Mouse (Mus musculus) midbrain, embryonic 13.5 days (tissue): ENCODE data around the gene Cdc42ep5. TPM values are rescaled to one million over a fixed set of nuclear protein-coding genes. Genes with fewer than 3 reads are reported as not detected.
A peak's percentile ranks its signal among the peaks of the same experiment; 100 is the strongest.

Source experiments
- ATAC-seq: fragments of 200-750 bp; cut with Nextera tagmentation; 2 replicates; pipeline ENCODE4 v1.8.0; 2017; ENCODE audit warnings: mild to moderate bottlenecking, moderate TSS enrichment, moderate library complexity
- H3K27ac ChIP-seq: fragments of 300-500 bp; sonication (generic); 2 replicates; pipeline ENCODE4 v1.5.1; 2015; ENCODE audit warnings: inconsistent platforms, mild to moderate bottlenecking, moderate library complexity
- H3K27me3 ChIP-seq: fragments of 300-500 bp; sonication (generic); 2 replicates; pipeline ENCODE4 v1.6.1; 2015; ENCODE audit warnings: mild to moderate bottlenecking, inconsistent platforms
- H3K36me3 ChIP-seq: fragments of 300-500 bp; sonication (generic); 2 replicates; pipeline ENCODE4 v1.6.1; 2015; ENCODE audit warnings: mild to moderate bottlenecking, inconsistent platforms
- H3K4me1 ChIP-seq: fragments of 300-500 bp; sonication (generic); replicated peaks from 2 replicates; pipeline ENCODE4 v1.6.1; 2015; ENCODE audit warnings: inconsistent platforms
- H3K4me2 ChIP-seq: fragments of 300-500 bp; sonication (generic); replicated peaks from 2 replicates; pipeline ENCODE4 v1.6.1; 2015; ENCODE audit warnings: moderate library complexity, mild to moderate bottlenecking, inconsistent platforms
- H3K4me3 ChIP-seq: fragments of 300-500 bp; sonication (generic); replicated peaks from 2 replicates; pipeline ENCODE4 v1.5.1; 2015; ENCODE audit warnings: mild to moderate bottlenecking, inconsistent platforms
- H3K9ac ChIP-seq: fragments of 300-500 bp; sonication (generic); replicated peaks from 2 replicates; pipeline ENCODE4 v1.6.1; 2015; ENCODE audit warnings: mild to moderate bottlenecking, inconsistent platforms
- H3K9me3 ChIP-seq: fragments of 300-500 bp; sonication (generic); 2 replicates; pipeline ENCODE4 v1.6.1; 2016; ENCODE audit warnings: mild to moderate bottlenecking, inconsistent platforms
- WGBS: fragments of 180-500 bp; shearing (Covaris S2); methylation state at CpG from one replicate; pipeline ENCODE4 v1.1.7; 2015; 5-methylcytosine and 5-hydroxymethylcytosine counted together
- polyA plus RNA-seq: library from polyadenylated mRNA; unstranded; fragments of >200 nt; fragmentation: Nextera tagmentation; extraction: Ambion mirVana; gene quantifications from 2 replicates; pipeline ENCODE4 v1.2.1, GENCODE M21; 2015

Gene Cdc42ep5
- polyA plus RNA-seq, 1 experiment from 2014 or later, result 5.2 TPM

GRCm38 (mm10) chr7:4132581-4132980 lies 32.1 kb downstream of the Cdc42ep5 start:
- WGBS, result 97% methylated on average over 3 of the region's 3 CpGs
- peaks cover 32% of the 10 kb centered on the region for H3K4me1 ChIP-seq
- H3K27me3 ChIP-seq, result no peaks in the 10 kb centered on the region
- no peak overlapping the region for H3K9ac ChIP-seq
- H3K4me2 ChIP-seq, result no peak overlapping the region
- H3K36me3 ChIP-seq, result peaks cover 43% of the 10 kb centered on the region
- peak overlapping the region; percentile 75; the same call in 1 of the 2 replicates for H3K27ac ChIP-seq
- H3K4me3 ChIP-seq, result no peak overlapping the region
- H3K9me3 ChIP-seq, result no peaks in the 10 kb centered on the region
- ATAC-seq, result no peak

GRCm38 (mm10) chr7:4131964-4132363 lies 32.7 kb downstream of the Cdc42ep5 start:
- 87% methylated on average over 8 of the region's 8 CpGs for WGBS

GRCm38 (mm10) chr7:4130686-4131452 lies 33.8 kb downstream of the Cdc42ep5 start:
- Histone ChIP-seq H3K9ac (peak overlapping the region; percentile 55), H3K4me2 (peak overlapping the region; percentile 6; the same call in 1 of the 2 replicates), H3K27me3 (no peaks in the 10 kb centered on the region), H3K36me3 (peaks cover 59% of the 10 kb centered on the region), H3K4me1 (peaks cover 32% of the 10 kb centered on the region), H3K27ac (peak overlapping the region; percentile 75), H3K9me3 (no peaks in the 10 kb centered on the region), H3K4me3 (no peak overlapping the region)
- peak; percentile 75 for ATAC-seq
- WGBS, result 40% methylated on average over 13 of the region's 13 CpGs

More at GRCm38 (mm10) chr7:4131964-4132363, 32.7 kb downstream of the Cdc42ep5 start:
- Histone ChIP-seq H3K4me3 (no peak overlapping the region), H3K27ac (peak overlapping the region; percentile 75), H3K4me2 (no peak overlapping the region), H3K36me3 (peaks cover 49% of the 10 kb centered on the region), H3K27me3 (no peaks in the 10 kb centered on the region), H3K4me1 (peaks cover 30% of the 10 kb centered on the region), H3K9ac (peak overlapping the region; percentile 55), H3K9me3 (no peaks in the 10 kb centered on the region)
- ATAC-seq, result no peak

- no peak for ATAC-seq
- no peak overlapping the region for H3K4me2 ChIP-seq
- H3K9ac ChIP-seq, result 0 out of 2 replicates have a peak overlapping the region, but pooled peaks have one; percentile 23
- H3K36me3 ChIP-seq, result peaks cover 64% of the 10 kb centered on the region
- no peaks in the 10 kb centered on the region for H3K9me3 ChIP-seq
- WGBS, result 65% methylated on average over 6 of the region's 6 CpGs
- 0 out of 2 replicates have a peak overlapping the region, but pooled peaks have one; percentile 25 for H3K27ac ChIP-seq
- no peaks in the 10 kb centered on the region for H3K27me3 ChIP-seq
- no peak overlapping the region for H3K4me3 ChIP-seq
- H3K4me1 ChIP-seq, result peaks cover 44% of the 10 kb centered on the region
These were observed 35.8 kb downstream of the Cdc42ep5 start for GRCm38 (mm10) chr7:4128860-4129259.

GRCm38 (mm10) chr7:4127894-4128293 lies 36.8 kb downstream of the Cdc42ep5 start:
- no peak overlapping the region for H3K4me2 ChIP-seq
- peaks cover 56% of the 10 kb centered on the region for H3K36me3 ChIP-seq
- no peaks in the 10 kb centered on the region for H3K9me3 ChIP-seq
- H3K27ac ChIP-seq, result no peak overlapping the region
- peaks cover 50% of the 10 kb centered on the region for H3K4me1 ChIP-seq
- H3K9ac ChIP-seq, result no peak overlapping the region
- ATAC-seq, result no peak
- no peak overlapping the region for H3K4me3 ChIP-seq
- 91% methylated on average over 4 of the region's 4 CpGs for whole genome bisulfite sequencing
- no peaks in the 10 kb centered on the region for H3K27me3 ChIP-seq

GRCm38 (mm10) chr7:4126992-4127785 lies 37.5 kb downstream of the Cdc42ep5 start:
- no peak overlapping the region for H3K4me2 ChIP-seq
- H3K4me3 ChIP-seq, result no peak overlapping the region
- H3K36me3 ChIP-seq, result peaks cover 49% of the 10 kb centered on the region
- H3K4me1 ChIP-seq, result peaks cover 57% of the 10 kb centered on the region
- ATAC-seq, result no peak
- H3K27ac ChIP-seq, result 0 out of 2 replicates have a peak overlapping the region, but pooled peaks have one; percentile 25
- peak overlapping the region; percentile 19; the same call in 1 of the 2 replicates for H3K9ac ChIP-seq
- no peaks in the 10 kb centered on the region for H3K9me3 ChIP-seq
- no peaks in the 10 kb centered on the region for H3K27me3 ChIP-seq
- WGBS, result 89% methylated on average over 11 of the region's 11 CpGs

GRCm38 (mm10) chr7:4125306-4125705 lies 39.4 kb downstream of the Cdc42ep5 start:
- H3K4me1 ChIP-seq, result peaks cover 61% of the 10 kb centered on the region
- H3K4me3 ChIP-seq, result 0 out of 2 replicates have a peak overlapping the region, but pooled peaks have one; percentile 32
- H3K36me3 ChIP-seq, result peaks cover 42% of the 10 kb centered on the region
- peak overlapping the region; percentile 54 for H3K9ac ChIP-seq
- ATAC-seq, result no peak
- no peaks in the 10 kb centered on the region for H3K9me3 ChIP-seq
- H3K27ac ChIP-seq, result peak overlapping the region; percentile 94
- peak overlapping the region; percentile 80 for H3K4me2 ChIP-seq
- 32% methylated on average over 9 of the region's 9 CpGs for WGBS
- H3K27me3 ChIP-seq, result no peaks in the 10 kb centered on the region

- peak; percentile 4 for ATAC-seq
- WGBS, result 3% methylated on average over 5 of the region's 5 CpGs
- H3K27ac ChIP-seq, result peak overlapping the region; percentile 94
- H3K9me3 ChIP-seq, result no peaks in the 10 kb centered on the region
- peak overlapping the region; percentile 80 for H3K4me2 ChIP-seq
- peak overlapping the region; percentile 54 for H3K9ac ChIP-seq
- H3K4me1 ChIP-seq, result peaks cover 65% of the 10 kb centered on the region
- H3K27me3 ChIP-seq, result no peaks in the 10 kb centered on the region
- H3K36me3 ChIP-seq, result peaks cover 42% of the 10 kb centered on the region
- H3K4me3 ChIP-seq, result peak overlapping the region; percentile 32
These were observed 39.8 kb downstream of the Cdc42ep5 start for GRCm38 (mm10) chr7:4124856-4125255.

- Histone ChIP-seq H3K27ac (peak overlapping the region; percentile 94), H3K4me2 (peak overlapping the region; percentile 80), H3K36me3 (peaks cover 38% of the 10 kb centered on the region), H3K27me3 (no peaks in the 10 kb centered on the region), H3K4me1 (peaks cover 71% of the 10 kb centered on the region), H3K4me3 (peak overlapping the region; percentile 32), H3K9ac (peak overlapping the region; percentile 54; the same call in 1 of the 2 replicates), H3K9me3 (no peaks in the 10 kb centered on the region)
- WGBS, result 0% methylated on average over 10 of the region's 10 CpGs
- ATAC-seq, result peak; percentile 87
These were observed 40.3 kb downstream of the Cdc42ep5 start for GRCm38 (mm10) chr7:4124315-4124759.

- no peaks in the 10 kb centered on the region for H3K27me3 ChIP-seq
- 0% methylated on average over 1 of the region's 1 CpGs for WGBS
- H3K9me3 ChIP-seq, result no peaks in the 10 kb centered on the region
- H3K9ac ChIP-seq, result peak overlapping the region; percentile 39; the same call in 1 of the 2 replicates
- H3K36me3 ChIP-seq, result peaks cover 32% of the 10 kb centered on the region
- H3K4me3 ChIP-seq, result peak overlapping the region; percentile 32
- ATAC-seq, result peak; percentile 84
- peaks cover 75% of the 10 kb centered on the region for H3K4me1 ChIP-seq
- H3K4me2 ChIP-seq, result peak overlapping the region; percentile 80
- H3K27ac ChIP-seq, result peak overlapping the region; percentile 94
These were observed 40.9 kb downstream of the Cdc42ep5 start for GRCm38 (mm10) chr7:4123732-4124131.

- H3K36me3 ChIP-seq, result peaks cover 23% of the 10 kb centered on the region
- peak overlapping the region; percentile 76; the same call in 1 of the 2 replicates for H3K4me3 ChIP-seq
- H3K4me2 ChIP-seq, result peak overlapping the region; percentile 80
- peaks cover 75% of the 10 kb centered on the region for H3K4me1 ChIP-seq
- no peaks in the 10 kb centered on the region for H3K27me3 ChIP-seq
- no peaks in the 10 kb centered on the region for H3K9me3 ChIP-seq
- H3K9ac ChIP-seq, result 0 out of 2 replicates have a peak overlapping the region, but pooled peaks have one; percentile 92
- 75% methylated on average over 10 of the region's 10 CpGs for WGBS
- ATAC-seq, result no peak
- H3K27ac ChIP-seq, result peak overlapping the region; percentile 94
These were observed 41.9 kb downstream of the Cdc42ep5 start for GRCm38 (mm10) chr7:4122783-4123182.
